Mouse (Mus musculus): ENCODE results near the gene Btg4. TPM values are rescaled to one million over a fixed set of nuclear protein-coding genes. Genes with fewer than 3 reads are reported as not detected.

The Btg4 gene
- not detected in 2 replicates for polyA plus RNA-seq (2015; fragmentation: Nextera tagmentation; extraction: Ambion mirVana)

DNA sequence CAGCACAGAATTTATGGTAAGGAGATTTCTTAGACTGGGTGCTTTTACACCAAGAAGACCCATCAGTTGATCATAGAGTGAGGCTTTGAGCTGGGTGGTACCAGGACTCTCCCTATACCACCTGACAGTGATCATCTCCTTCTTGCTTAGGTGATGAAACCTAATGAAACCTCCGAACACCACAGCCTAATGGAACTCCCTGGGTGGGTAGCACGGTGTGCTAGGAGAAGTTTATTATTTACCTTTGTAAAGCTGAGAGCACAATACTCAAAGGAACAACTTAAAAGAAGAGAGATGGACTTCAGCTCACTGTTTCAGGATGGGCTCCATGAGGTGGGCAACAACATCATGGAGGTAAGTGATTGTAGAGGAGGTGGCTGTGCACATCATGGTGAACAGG is at the start of gene Btg4:
Gene Btg4, plus strand, starts transcription at position 301 of the 400 bp plus-strand sequence.
- no peak for ATAC-seq (ENCODE audit: low FRiP score)
- Histone ChIP-seq H3K4me3 (no peak within 1 kb of the TSS), H3K4me2 (no peak within 1 kb of the TSS), H3K27me3 (no peaks in the 10 kb centered on the region), H3K27ac (no peak within 1 kb of the TSS), H3K36me3 (no peaks in the 10 kb centered on the region), H3K9ac (no peak within 1 kb of the TSS), H3K4me1 (replicated peaks) (no peaks in the 10 kb centered on the region), H3K9me3 (no peaks in the 10 kb centered on the region)
- WGBS = 94% methylated on average over 2 of the region's 2 CpGs

DNA sequence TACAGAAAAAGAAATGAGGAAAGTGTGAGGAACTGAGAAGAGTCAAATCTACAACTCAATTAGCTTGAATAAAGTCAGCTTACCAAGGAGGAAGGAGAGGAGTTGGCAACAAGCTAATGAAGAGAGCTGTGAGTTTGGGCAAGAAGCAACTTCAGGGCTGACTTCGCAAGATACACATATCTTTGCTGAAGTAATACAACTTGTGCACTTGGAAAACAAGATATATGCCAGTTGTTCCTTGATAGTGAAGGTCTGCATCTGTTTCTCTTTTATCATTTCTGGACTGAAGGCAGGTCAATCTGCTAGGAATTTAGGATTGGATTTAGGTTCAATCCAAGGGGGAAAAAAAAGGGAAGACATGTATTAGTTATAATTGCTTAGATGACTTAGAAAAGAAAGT is 47.1 kb upstream of the Btg4 start:
- H3K9me3 ChIP-seq = no peaks in the 10 kb centered on the region
- H3K27ac ChIP-seq = no peak overlapping the region
- H3K27me3 ChIP-seq = 0 out of 2 replicates have a peak, but pooled peaks cover 5% of the 10 kb centered on the region
- no peak overlapping the region for H3K9ac ChIP-seq
- H3K4me3 ChIP-seq = no peak overlapping the region
- ATAC-seq (ENCODE audit: low FRiP score) = no peak
- H3K4me2 ChIP-seq = no peak overlapping the region
- H3K4me1 ChIP-seq (replicated peaks) = no peaks in the 10 kb centered on the region
- no peaks in the 10 kb centered on the region for H3K36me3 ChIP-seq
- WGBS = 87% methylated on average over 1 of the region's 1 CpGs

DNA sequence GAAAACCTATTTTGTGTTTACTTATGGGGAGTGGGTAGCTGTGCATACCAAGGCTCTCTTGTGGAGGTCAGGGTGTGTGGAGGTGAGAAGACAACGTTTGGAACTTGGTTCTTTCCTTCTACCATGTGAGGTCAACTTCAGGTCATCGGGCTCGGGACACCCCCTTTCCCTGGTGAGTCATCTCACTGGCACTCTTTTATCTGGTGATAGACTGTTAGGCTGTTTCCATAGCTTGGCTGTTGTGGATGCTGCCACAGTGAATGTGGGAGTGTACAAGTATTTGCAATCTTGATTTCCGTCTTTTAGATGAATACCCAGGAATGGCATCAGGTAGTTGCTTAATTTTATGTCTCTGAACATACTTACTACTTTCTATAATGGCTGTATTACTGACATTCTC is 45.0 kb upstream of the Btg4 start:
- H3K36me3 ChIP-seq = no peaks in the 10 kb centered on the region
- H3K4me1 ChIP-seq (replicated peaks) = no peaks in the 10 kb centered on the region
- no peak for ATAC-seq (ENCODE audit: low FRiP score)
- no peak overlapping the region for H3K27ac ChIP-seq
- H3K9me3 ChIP-seq = no peaks in the 10 kb centered on the region
- H3K27me3 ChIP-seq = no peaks in the 10 kb centered on the region
- WGBS = 64% methylated on average over 4 of the region's 4 CpGs
- no peak overlapping the region for H3K9ac ChIP-seq
- H3K4me3 ChIP-seq = no peak overlapping the region
- no peak overlapping the region for H3K4me2 ChIP-seq

DNA sequence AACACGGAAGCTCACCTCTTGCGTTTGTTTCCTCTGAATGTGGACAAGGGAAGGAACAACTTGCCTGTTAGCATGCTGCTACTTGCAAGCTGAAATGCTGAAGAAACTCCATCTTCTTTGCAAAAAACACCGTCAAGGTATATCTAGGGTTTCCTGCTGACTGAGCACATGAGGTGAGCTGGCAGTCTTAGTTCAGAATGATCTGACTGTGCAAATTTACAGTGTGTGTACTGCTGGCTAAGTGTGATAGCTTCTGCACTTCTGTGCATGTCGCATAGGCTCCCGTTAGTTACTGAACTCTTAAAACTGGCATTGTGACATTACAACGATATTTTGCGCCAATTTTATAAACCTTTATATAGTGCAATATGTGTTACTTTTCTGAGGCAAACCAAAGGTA is 41.0 kb upstream of the Btg4 start:
- Histone ChIP-seq H3K27me3 (no peaks in the 10 kb centered on the region), H3K36me3 (no peaks in the 10 kb centered on the region), H3K9me3 (no peaks in the 10 kb centered on the region), H3K4me2 (no peak overlapping the region), H3K4me1 (replicated peaks) (no peaks in the 10 kb centered on the region), H3K4me3 (no peak overlapping the region), H3K9ac (no peak overlapping the region), H3K27ac (no peak overlapping the region)
- no peak for ATAC-seq (ENCODE audit: low FRiP score)
- WGBS = 82% methylated on average over 7 of the region's 7 CpGs

DNA sequence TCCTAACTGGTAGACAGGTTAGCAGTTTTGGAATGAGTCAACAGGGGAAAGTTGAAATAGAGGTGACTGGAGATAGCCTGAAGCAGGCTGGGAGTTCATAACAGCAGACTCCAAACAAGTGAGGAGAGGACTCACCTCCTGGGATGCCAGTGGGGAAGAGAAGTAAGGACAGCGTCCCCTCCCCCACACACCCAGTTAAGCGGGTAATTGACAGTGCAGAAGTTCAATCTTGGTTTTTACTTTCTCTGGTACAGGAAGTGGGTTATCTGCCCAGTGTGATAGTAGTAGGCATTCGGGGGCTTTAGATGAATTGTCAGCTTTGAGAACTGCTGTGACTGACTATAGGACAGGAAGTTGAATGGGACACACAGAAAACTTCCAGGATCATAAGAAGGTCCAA is 40.4 kb upstream of the Btg4 start:
- no peaks in the 10 kb centered on the region for H3K36me3 ChIP-seq
- H3K4me1 ChIP-seq (replicated peaks) = no peaks in the 10 kb centered on the region
- no peaks in the 10 kb centered on the region for H3K27me3 ChIP-seq
- H3K4me3 ChIP-seq = no peak overlapping the region
- WGBS = 85% methylated on average over 3 of the region's 3 CpGs
- no peaks in the 10 kb centered on the region for H3K9me3 ChIP-seq
- H3K4me2 ChIP-seq = no peak overlapping the region
- H3K9ac ChIP-seq = no peak overlapping the region
- no peak overlapping the region for H3K27ac ChIP-seq
- no peak for ATAC-seq (ENCODE audit: low FRiP score)

DNA sequence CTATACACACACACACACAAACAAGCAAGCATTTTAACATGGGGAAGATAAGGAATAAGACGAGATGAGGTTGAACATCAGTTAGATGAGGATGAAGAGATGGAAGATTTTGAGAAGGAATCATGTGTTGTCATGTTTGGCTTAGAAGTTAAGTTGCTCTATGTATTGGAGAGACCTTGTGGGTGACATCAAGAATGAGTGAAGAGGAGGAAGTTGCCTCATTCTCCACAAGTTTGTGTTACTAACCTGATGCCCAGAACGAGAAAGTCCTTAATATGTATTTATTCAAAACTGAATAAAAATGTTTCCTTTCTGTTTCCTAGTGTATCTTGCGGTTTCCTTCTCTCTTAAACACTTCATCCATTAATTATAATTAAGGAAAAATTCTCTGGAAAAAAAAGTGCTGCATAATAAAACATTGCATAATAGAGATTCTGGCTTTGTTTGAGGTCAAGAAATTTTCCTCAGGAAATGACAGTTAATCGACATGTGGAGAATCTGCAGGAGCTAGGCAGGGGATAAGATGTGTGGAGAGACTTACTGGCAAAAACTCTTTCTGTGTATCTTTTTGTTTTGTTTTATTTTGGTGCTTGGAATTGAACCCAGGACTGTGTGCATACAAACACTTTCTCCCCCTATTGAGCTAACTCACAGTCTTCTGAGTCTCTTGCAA is 39.4 kb upstream of the Btg4 start:
- no peaks in the 10 kb centered on the region for H3K36me3 ChIP-seq
- H3K4me2 ChIP-seq = no peak overlapping the region
- H3K9ac ChIP-seq = no peak overlapping the region
- no peaks in the 10 kb centered on the region for H3K27me3 ChIP-seq
- no peak overlapping the region for H3K4me3 ChIP-seq
- ATAC-seq (ENCODE audit: low FRiP score) = no peak
- H3K9me3 ChIP-seq = no peaks in the 10 kb centered on the region
- no peak overlapping the region for H3K27ac ChIP-seq
- no peaks in the 10 kb centered on the region for H3K4me1 ChIP-seq (replicated peaks)
- 90% methylated on average over 4 of the region's 4 CpGs for WGBS

DNA sequence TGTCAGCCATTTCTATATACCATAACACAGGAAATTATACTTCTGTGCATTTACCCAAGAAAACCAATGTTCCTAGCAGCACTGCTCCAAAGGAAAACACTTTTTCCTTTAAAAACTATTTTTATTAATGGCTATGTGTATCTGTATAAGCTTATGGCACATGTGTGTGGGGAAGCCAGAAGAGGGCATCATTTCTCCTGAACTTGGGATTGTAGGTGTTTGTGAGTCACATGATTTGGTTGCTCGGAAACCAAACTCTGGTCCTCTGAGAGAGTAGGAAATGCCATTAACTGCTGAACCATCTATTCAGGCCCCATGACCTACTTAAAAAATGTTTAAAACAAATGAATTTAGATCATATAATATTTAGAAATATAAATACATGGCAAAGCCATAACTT is 33.7 kb upstream of the Btg4 start:
- Histone ChIP-seq H3K4me2 (no peak overlapping the region), H3K9me3 (no peaks in the 10 kb centered on the region), H3K27me3 (no peaks in the 10 kb centered on the region), H3K4me3 (no peak overlapping the region), H3K4me1 (replicated peaks) (no peaks in the 10 kb centered on the region), H3K9ac (no peak overlapping the region), H3K36me3 (no peaks in the 10 kb centered on the region), H3K27ac (no peak overlapping the region)
- WGBS = 95% methylated on average over 1 of the region's 1 CpGs
- ATAC-seq (ENCODE audit: low FRiP score) = no peak

DNA sequence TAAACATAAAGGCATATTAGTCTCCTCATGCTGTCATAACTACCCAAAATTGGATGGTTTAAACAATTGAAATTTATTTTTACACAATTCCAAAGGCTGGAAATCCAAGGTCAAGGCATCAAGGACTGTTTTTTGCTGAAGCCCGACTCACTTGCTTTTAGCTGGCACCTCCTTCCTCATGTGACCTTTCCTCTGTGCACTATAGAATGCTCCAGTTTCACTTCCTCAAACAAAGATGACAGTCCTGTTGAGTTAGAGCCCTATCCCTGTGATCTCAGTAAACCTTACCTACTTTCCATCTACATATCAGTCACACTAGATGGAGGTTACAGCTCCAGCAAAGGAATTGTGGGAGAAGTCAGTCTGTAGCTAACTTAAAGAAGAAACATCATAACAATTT is 30.6 kb upstream of the Btg4 start:
- Histone ChIP-seq H3K9me3 (no peaks in the 10 kb centered on the region), H3K27ac (no peak overlapping the region), H3K9ac (no peak overlapping the region), H3K4me3 (no peak overlapping the region), H3K4me2 (no peak overlapping the region), H3K36me3 (no peaks in the 10 kb centered on the region), H3K4me1 (replicated peaks) (no peaks in the 10 kb centered on the region), H3K27me3 (no peaks in the 10 kb centered on the region)
- 67% methylated on average over 1 of the region's 1 CpGs for WGBS
- ATAC-seq (ENCODE audit: low FRiP score) = no peak

DNA sequence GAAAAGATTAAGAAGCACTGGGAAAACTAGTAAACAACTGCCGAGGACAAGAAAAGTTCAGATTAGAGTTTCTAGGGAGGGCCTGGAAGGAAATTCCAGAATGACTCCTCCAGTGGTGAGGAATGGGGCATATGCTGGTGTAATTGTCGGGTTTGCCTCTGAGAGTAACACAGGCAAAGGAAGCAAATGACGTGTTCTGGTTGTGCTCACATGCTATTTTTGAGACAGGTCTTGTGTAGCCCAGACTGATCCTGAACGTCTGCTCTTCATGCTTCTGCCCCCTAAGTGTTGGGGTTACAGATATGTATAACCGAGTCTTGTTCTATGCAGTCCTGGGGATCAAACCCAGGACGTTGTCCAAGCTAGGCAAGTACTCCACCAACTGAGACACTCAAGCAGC is 29.1 kb upstream of the Btg4 start:
- no peaks in the 10 kb centered on the region for H3K27me3 ChIP-seq
- no peak overlapping the region for H3K27ac ChIP-seq
- WGBS = 75% methylated on average over 6 of the region's 6 CpGs
- H3K4me2 ChIP-seq = no peak overlapping the region
- no peak overlapping the region for H3K4me3 ChIP-seq
- H3K9me3 ChIP-seq = no peaks in the 10 kb centered on the region
- no peak overlapping the region for H3K9ac ChIP-seq
- no peaks in the 10 kb centered on the region for H3K36me3 ChIP-seq
- ATAC-seq (ENCODE audit: low FRiP score) = no peak
- H3K4me1 ChIP-seq (replicated peaks) = no peaks in the 10 kb centered on the region

DNA sequence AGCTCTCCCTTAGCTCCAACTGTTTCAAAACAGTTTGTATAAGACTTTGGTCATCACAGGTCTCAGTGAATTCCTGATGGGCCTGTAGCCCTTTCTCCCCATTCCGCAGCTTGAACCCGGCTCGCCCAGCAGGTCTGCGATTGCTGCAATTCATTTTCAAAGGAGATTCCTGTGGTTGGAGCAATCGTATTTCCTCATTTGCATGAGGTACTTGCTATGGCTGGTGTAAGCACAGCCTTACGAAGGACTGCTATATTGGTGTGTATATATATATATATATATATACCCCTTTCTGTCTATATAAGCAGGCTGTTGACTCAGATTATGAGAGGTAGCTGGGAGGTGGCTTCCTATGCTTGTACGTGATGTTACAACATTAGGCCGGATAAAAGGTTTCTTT is 28.4 kb upstream of the Btg4 start:
- Histone ChIP-seq H3K9ac (no peak overlapping the region), H3K27me3 (no peaks in the 10 kb centered on the region), H3K36me3 (no peaks in the 10 kb centered on the region), H3K27ac (no peak overlapping the region), H3K4me2 (no peak overlapping the region), H3K9me3 (no peaks in the 10 kb centered on the region), H3K4me3 (no peak overlapping the region), H3K4me1 (replicated peaks) (no peaks in the 10 kb centered on the region)
- ATAC-seq (ENCODE audit: low FRiP score) = no peak
- 65% methylated on average over 8 of the region's 8 CpGs for WGBS

DNA sequence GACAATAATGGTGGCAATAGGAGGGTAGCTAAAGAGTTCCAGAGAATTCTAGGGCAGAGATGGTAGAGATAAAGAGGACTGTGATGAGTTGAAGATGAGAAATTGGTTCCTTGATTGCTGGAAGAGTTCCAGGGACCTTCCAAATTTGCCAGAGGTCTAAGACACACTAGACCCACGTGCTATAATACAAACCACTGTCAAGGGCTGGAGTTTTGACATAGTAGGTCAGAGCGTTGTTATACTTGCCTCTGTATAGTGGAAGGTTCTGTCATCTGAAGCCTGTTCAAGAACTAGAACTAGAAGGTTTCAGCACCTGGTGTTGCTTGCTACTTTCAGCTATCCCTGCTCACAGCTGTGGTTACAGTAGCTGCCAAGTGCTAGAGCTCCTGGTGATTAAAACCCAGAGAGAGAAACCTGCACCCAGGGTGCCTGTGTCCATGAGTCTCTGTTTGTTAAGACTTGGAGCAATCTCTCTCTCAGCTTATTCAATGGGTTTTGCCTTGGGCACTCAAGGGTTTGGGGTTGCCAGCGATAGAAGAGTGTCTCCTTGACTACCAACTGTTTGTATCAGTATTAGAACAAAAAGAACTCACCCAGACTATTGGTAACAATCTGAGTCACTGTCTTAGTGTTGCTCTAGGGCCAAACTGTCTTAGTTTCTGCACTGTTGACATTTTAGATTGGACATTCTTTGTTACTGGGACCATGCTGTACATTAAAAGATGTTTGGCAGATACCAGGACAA is 27.7 kb upstream of the Btg4 start:
- H3K4me2 ChIP-seq = no peak overlapping the region
- H3K9me3 ChIP-seq = no peaks in the 10 kb centered on the region
- H3K36me3 ChIP-seq = no peaks in the 10 kb centered on the region
- WGBS = 83% methylated on average over 3 of the region's 3 CpGs
- no peaks in the 10 kb centered on the region for H3K4me1 ChIP-seq (replicated peaks)
- no peak overlapping the region for H3K27ac ChIP-seq
- H3K27me3 ChIP-seq = no peaks in the 10 kb centered on the region
- H3K9ac ChIP-seq = no peak overlapping the region
- ATAC-seq (ENCODE audit: low FRiP score) = no peak
- no peak overlapping the region for H3K4me3 ChIP-seq

DNA sequence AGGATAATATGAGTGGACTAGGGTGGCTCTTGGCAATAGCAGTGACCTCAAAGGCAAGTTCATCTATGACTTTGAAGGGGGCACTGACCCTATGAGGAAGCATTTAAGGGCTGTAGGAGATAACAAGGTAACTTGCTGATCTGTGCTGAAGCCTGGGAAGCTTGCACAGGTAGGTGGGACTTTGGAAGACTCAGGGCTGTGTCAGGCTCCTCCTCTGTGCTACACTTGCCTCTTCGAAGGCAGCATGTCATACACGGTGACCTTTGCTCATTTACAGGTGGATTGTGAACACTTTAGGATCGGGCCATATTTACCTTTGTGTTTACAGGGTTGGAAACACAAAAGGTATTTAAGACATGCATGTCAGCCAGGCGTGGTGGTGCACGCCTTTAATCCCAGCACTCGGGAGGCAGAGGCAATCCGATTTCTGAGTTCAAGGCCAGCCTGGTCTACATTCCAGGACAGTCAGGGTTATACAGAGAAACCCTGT is 19.2 kb upstream of the Btg4 start:
- Histone ChIP-seq H3K9ac (no peak overlapping the region), H3K36me3 (no peaks in the 10 kb centered on the region), H3K4me2 (no peak overlapping the region), H3K27me3 (no peaks in the 10 kb centered on the region), H3K9me3 (no peaks in the 10 kb centered on the region), H3K4me1 (replicated peaks) (no peaks in the 10 kb centered on the region), H3K4me3 (no peak overlapping the region), H3K27ac (no peak overlapping the region)
- ATAC-seq (ENCODE audit: low FRiP score) = no peak
- WGBS = 93% methylated on average over 7 of the region's 7 CpGs

DNA sequence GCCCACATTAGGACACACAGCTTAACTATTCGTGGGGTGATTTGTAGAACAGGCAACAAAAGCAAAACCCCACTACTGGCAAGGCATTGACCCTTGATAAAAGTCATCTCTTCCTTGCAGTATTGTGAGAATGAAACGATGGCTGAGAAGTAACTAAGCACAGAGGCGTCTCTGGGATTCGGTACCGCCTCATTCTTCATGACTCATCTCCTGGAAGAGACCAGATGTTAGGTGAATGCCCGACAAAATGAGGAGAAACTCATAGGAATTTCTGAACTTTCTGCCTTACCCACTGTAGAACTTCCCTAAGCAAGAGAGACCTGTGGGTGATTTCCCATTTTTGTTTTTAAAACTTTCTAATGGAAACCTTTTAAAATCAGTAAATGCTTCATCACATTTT is 18.6 kb upstream of the Btg4 start:
- H3K9ac ChIP-seq = no peak overlapping the region
- no peak for ATAC-seq (ENCODE audit: low FRiP score)
- H3K36me3 ChIP-seq = no peaks in the 10 kb centered on the region
- no peak overlapping the region for H3K4me3 ChIP-seq
- WGBS = 84% methylated on average over 6 of the region's 6 CpGs
- no peak overlapping the region for H3K27ac ChIP-seq
- no peaks in the 10 kb centered on the region for H3K9me3 ChIP-seq
- no peak overlapping the region for H3K4me2 ChIP-seq
- H3K27me3 ChIP-seq = no peaks in the 10 kb centered on the region
- no peaks in the 10 kb centered on the region for H3K4me1 ChIP-seq (replicated peaks)

Data from hindbrain, embryonic 13.5 days (tissue).